Mouse (Mus musculus) urinary bladder, postnatal 10 days (tissue): ENCODE results near the gene Lrrc75a.

Experiments used
- DNase-seq: peaks from one replicate; pipeline ENCODE4 v3.0.0; 2022; ENCODE audit warnings: low spot score

Gene Lrrc75a

DNA sequence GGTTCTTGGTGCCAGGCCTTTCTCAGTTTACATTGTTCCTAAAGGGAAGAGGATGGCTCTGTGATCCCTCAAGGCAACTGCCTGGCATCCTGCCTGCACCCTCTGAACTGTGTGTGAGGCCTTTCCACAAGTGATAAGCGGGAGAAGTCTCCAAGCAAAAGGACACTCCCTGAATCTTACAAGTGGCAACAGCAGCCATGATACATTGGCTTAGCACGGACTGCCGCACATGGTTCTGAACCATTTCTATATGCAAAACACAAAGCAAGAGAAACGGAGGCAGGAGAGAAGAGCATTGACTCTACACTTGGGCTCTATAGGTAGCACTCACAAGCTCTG is 3.0 kb downstream of the Lrrc75a start:
- no peak for DNase-seq

- no peak for DNase-seq
These were observed 3.6 kb downstream of the Lrrc75a start for GRCm38 (mm10) chr11:62644602-62645336.

GRCm38 (mm10) chr11:62643681-62644363 is 4.5 kb downstream of the Lrrc75a start:
- DNase-seq = no peak

DNA sequence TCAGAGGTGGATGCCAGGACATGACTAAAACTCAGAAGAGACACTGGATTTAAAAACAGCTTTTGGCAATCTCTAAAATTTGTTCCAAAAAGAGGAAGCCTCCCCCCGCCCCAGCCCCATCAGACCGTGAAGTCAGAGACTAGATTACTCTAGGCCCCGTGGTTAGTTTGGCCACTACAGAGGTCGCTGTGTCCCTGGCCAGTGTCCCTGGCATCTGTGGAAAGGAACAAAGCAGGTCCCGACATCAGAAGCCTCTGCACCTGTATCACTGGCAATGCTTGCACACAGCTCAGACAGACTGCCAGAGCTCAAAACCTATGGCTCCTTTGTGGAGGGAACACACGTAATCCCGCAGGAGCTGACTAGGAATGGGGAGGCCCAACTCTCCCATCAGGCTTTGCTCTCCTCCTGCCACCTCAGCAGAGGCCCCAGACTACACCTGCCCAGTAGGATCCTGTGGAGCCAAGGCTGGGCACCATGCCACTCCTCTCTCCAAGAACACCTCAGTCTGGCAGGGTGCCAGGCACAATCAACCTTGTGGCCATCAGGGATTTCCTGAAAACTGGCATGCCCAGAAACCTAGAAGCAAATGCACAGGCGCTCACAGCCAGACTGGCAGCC is 5.2 kb downstream of the Lrrc75a start:
- no peak for DNase-seq

- no peak for DNase-seq
These were observed 6.1 kb downstream of the Lrrc75a start for GRCm38 (mm10) chr11:62642023-62642844.

DNA sequence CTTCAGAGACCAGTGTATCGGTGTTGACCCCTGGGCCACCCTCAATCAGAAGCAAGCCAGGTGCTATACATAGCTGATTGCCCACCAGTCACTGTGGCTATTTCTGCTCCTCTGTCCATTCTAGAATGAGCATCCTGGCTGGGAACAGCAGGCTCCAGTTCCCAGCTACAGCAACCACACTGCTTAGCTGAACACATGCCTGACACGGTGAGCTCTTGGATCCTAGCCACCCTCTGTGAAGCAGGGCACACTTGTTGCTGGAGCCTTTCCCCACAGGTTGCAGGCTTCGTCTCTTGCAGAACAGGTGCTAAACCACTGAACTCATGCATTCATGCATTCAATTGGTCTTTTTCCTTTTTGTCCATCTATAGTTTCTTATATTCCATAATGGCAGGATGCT is 7.9 kb downstream of the Lrrc75a start:
- no peak for DNase-seq

DNA sequence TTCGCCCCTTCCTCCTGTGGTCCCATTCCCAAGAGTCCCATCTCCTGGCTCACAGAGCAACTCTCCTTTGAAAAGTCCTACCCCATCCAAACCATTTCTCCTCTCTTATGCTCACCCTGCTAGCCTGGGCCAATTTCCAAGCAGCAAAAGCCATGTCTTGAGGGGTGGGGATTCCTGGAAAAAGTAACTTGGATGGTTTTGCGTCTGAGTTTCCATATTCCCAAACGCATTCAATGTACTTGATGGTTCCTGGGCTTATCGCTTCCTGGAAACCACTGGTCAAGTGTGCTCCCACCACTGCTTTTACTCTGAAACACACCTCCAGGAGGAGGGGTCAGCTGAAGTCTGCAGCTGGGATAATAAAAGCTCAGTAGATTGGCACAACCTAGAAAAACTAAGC is 9.9 kb downstream of the Lrrc75a start:
- no peak for DNase-seq

DNA sequence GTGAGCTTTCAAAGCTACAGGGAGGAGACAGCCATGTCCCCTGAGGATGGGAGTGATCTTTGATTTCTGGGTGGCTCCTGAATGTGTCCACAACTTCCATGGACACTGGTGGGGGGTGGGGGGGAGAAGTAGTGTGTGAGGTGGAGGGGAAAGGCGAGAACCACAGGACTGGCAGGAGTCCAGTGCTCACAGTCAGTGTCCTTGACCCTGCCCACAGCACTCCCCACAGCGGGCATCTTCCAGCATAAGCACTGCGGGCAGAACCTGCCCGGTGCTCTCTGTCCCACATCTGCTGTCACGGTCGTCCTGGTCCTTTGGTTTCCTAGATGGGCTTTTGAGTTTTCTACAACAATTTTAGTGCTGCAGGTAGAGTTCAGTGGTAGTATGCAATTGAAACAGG is 10.5 kb downstream of the Lrrc75a start:
- DNase-seq = no peak

DNA sequence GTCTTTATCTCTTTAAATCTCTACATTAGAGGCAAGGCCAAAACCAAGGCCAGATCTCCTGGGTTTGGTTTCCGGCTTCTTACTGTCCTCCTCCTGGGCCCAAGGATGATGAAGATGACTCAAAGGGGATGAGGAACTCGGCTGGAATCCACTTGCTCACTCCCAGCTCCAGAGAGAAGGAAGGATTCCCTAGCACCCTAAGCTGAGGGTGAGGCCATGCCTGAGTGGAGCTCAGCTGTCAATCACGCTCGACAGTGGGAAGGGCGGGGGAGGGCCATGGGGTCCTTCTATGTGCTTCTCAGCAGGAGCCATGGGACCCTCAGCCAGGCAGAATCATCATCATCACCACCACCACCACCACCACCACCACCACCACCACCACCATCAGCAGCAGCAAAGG is 10.9 kb downstream of the Lrrc75a start:
- no peak for DNase-seq

DNA sequence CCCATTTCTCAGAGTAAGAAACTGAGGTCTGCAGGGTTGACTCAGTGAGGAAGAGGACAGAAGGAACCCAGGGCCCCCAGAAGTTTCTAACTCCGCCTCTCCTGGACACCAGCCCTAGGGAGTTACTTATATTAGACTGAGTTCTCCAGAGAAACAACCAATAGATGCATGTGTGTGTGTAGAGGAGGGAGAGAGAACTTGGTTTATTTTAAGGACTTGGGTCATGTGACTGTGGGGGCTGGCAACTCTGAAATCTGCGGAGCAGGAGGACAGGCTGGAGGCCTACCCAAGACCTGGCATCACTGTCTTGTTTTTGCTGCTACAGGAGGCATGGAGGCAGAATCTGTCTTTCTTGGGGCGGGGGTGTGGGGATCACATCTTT is 11.5 kb downstream of the Lrrc75a start:
- DNase-seq = no peak

- DNase-seq = no peak
These were observed 12.1 kb downstream of the Lrrc75a start for GRCm38 (mm10) chr11:62636105-62636839.

DNA sequence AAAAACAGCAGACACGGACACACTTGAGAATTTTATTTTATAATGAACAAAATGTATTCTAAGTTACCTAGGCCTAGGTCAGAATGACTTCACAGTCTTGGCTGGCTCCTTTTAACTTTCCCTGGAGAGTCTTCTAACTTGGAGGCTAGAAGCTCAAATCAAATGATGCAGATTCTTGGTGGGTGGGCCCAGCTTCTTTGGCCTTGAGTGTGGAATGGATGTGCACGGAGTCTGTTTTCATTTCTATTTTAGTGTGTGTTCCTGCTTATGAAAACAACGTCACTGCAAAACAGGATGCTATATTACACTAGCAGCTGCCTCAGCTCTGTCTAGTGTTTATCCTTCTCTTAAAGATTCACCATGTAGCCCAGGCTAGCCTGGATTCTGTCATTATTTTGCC is 12.9 kb downstream of the Lrrc75a start:
- no peak for DNase-seq

- no peak for DNase-seq
These were observed 17.2 kb downstream of the Lrrc75a start for GRCm38 (mm10) chr11:62631138-62631537.

DNA sequence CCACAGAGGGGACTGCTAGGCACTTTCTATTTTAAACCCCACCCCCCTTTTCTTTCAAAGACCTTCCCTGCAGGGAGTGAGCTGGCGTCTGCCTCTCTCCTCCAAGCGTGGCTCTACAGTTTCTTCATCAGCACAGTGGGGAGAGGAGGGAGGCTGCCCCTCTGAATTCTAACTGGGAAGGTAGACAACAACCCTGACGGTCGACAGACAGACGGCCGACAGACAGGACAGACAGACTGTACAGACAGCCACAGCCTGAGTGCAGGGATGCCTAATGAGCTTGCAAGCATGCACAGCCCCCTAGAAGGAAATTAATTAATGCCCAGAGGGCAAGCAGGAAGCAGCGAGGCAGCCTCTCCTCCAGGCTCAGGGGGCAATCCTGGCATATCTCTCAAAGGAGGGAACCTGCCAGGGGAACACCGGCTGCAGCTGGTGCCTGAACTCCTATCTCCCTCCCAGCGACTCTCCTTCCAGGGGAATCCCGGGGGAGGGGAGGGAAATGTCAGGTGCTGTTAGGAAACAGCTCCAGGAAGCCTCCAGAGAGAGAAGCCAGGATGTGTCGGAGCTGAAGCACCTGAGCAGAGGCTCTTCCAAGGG is 18.0 kb downstream of the Lrrc75a start:
- DNase-seq = no peak

DNA sequence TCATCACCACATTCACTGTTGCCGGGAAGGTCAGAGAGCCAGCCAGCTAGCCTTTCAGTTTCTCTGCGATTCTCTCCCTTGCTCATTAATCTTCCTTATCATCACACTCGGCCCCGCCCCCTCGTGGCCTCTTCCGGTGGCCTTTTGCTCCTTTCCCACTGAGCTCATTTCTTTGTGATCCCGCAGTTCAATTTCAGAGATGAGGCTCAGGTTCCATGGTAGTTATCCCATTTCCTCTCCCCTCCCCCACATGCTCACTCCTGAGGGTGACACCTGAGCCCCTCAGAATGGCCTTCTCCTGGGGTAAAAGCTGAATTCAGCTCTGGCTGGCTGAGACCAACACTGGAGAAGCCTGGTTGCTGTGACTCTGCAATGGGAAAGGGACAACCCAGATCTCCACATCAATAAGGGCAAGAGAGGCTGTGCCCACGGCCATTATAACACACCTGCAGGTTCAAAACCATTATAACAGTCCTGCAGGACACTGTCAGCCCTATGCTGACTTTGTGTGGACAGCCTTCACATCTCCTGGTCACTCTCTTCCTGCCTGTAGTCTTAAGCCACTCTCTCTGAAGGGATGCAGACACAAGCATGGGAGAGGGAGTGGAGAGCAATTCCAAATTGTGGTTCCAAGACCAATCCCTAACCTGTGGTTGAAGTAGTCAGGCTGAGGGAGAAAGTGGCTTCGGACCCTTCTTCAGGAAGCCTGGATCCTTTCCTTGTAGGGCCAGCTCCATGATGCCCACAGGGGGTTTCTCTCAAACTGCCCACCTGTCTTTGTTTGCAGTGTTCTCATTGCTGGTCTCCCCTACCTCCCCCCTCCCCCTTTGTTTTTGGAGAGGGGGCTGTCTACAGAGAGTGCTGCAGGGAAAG is 18.7 kb downstream of the Lrrc75a start:
- no peak for DNase-seq

GRCm38 (mm10) chr11:62624341-62625291 is 23.7 kb downstream of the Lrrc75a start:
- DNase-seq = no peak

DNA sequence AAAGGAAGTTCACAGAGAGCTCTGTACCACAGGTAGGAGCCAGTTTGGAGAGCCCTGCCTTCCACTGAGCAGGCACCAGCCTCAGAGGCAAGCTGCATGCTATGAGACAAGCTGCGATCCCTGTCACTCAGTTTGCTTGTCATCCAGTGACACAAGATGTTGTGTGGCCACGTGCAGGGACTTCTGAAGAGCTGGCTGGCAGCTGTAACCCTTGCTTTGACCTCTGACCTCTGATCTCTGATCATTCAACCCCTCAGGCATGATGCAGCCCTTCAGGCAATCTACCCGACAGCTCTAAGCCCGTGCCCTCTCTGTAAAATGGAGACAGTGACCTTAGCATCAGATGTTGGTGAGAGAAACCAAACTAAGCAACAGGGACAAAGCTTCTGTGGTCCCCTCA is 25.5 kb downstream of the Lrrc75a start:
- no peak for DNase-seq

DNA sequence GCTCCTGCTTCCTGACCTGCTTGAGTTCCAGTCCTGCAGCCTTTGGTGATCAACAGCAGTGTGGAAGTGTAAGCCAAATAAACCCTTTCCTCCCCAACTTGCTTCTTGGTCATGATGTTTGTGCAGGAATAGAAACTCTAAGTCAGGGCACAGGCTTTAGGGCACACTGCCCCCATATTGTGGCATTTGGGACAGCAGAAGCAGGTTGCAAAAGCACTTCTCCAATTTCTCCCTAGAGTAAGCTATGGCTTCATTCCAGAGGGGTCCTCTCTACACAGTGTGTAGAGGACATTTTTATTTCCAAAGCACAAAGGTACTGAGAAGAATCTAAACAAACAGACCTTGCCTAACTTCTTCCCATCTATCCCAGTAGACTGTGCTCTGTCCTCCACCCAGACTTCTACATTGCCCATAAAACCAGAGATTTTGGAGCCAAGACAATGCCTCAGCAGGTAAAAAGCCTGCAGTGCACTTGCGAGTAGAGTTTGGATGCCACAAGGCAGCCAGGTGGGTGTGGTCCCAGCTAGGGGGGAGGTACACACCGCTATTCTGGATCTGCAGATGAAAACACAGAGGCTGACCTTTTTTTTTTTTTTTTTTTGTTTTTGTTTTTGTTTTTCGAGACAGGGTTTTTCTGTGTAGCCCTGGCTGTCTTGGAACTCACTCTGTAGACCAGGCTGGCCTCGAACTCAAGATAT is 26.6 kb downstream of the Lrrc75a start:
- no peak for DNase-seq

- DNase-seq = no peak
These were observed 27.2 kb downstream of the Lrrc75a start for GRCm38 (mm10) chr11:62621079-62621478.
